ENCODE assay signal across 30 mouse cellular contexts in genomic region chr4:63754467-63755020, GRCm38 (mm10). TPM values are rescaled to one million over a fixed set of nuclear protein-coding genes. Genes with fewer than 3 reads are reported as not detected.
DNase-seq lines count a peak whose midpoint lies in the region; ATAC-seq and TF ChIP-seq lines count a peak whose summit lies in the region.
"Had no signal": no experiment of that assay in that cellular context is flagged by ENCODE, and none has a peak within 500 bp of the region (broad histone marks: within the 10 kb centered on the region; RNA-seq: fewer than 3 reads in every experiment).

No protein-coding gene starts in this region.

- 39% methylated on average over 9 of the region's 9 CpGs for WGBS in kidney, adult 2 months
- WGBS in kidney, embryonic 16.5 days = 57% methylated on average over 9 of the region's 9 CpGs

- H3K9me3 ChIP-seq in CH12.LX (replicated peaks; ENCODE audit: low read length) = no peaks in the 10 kb centered on the region
- no peaks in the 10 kb centered on the region for H3K9me3 ChIP-seq in kidney, embryonic 16.5 days (ENCODE audit: low read length)
- H3K9me3 ChIP-seq: heart, embryonic 12.5 days; limb, embryonic 10.5 days; limb, embryonic 15.5 days; liver, embryonic 13.5 days; midbrain, embryonic 12.5 days; neural tube, embryonic 13.5 days; stomach, embryonic 15.5 days had no signal

- TF ChIP-seq EP300 in CH12.LX (IDR thresholded peaks at IDR 0.05; ENCODE audit: low read length) = no peak

- peak; percentile 36; the same call in 1 of the 2 replicates for TF ChIP-seq POLR2A in CH12.LX (IDR thresholded peaks at IDR 0.05; ENCODE audit: low read depth, low read length)
- no peak for TF ChIP-seq POLR2A in kidney, adult 2 months (IDR thresholded peaks at IDR 0.05; ENCODE audit: low read depth, low read length)

- H3K9ac ChIP-seq in CH12.LX (ENCODE audit: insufficient read depth, low read depth) = no peak overlapping the region; the same call in 1 of the 2 replicates
- no peak overlapping the region for H3K9ac ChIP-seq in kidney, embryonic 16.5 days (replicated peaks; ENCODE audit: low read length)
- H3K9ac ChIP-seq: heart, embryonic 12.5 days; hindbrain, embryonic 14.5 days; limb, embryonic 15.5 days; liver, embryonic 13.5 days; midbrain, embryonic 12.5 days; neural tube, embryonic 13.5 days; stomach, embryonic 15.5 days had no signal

- H3K4me3 ChIP-seq in CH12.LX (replicated peaks in 1 of 3; ENCODE audit: low read depth in 2 of 3, low read length in 2 of 3, poor library complexity in 1 of 3) = no peak overlapping the region
- no peak overlapping the region for H3K4me3 ChIP-seq in kidney, adult 2 months (ENCODE audit: insufficient read depth, low read depth, low read length)
- no peak overlapping the region for H3K4me3 ChIP-seq in kidney, embryonic 16.5 days (ENCODE audit: low read length)
- H3K4me3 ChIP-seq: heart, embryonic 12.5 days; limb, embryonic 10.5 days; limb, embryonic 15.5 days; liver, embryonic 13.5 days; midbrain, embryonic 12.5 days; neural tube, embryonic 13.5 days; stomach, embryonic 15.5 days had no signal

- TF ChIP-seq RAD21 in CH12.LX (IDR thresholded peaks at IDR 0.05; ENCODE audit: low read depth, low read length) = no peak

- no peak overlapping the region for H3K4me2 ChIP-seq in CH12.LX (ENCODE audit: insufficient read depth, low read depth, poor library complexity, severe bottlenecking)
- H3K4me2 ChIP-seq in kidney, embryonic 16.5 days (replicated peaks; ENCODE audit: low read depth, low read length) = no peak overlapping the region
- H3K4me2 ChIP-seq: heart, embryonic 12.5 days; hindbrain, embryonic 14.5 days; limb, embryonic 15.5 days; liver, embryonic 13.5 days; midbrain, embryonic 12.5 days; neural tube, embryonic 13.5 days; stomach, embryonic 15.5 days had no signal

- TF ChIP-seq CTCF in CH12.LX (conservative IDR thresholded peaks at IDR 0.05 in 1 of 2, IDR thresholded peaks at IDR 0.05 in 1 of 2; ENCODE audit: low read depth in 2 of 2, low read length in 2 of 2) = no peak
- TF ChIP-seq CTCF in kidney, adult 2 months (conservative IDR thresholded peaks at IDR 0.05; ENCODE audit: insufficient read depth, insufficient read length, low read depth, low read length) = no peak

- no peaks in the 10 kb centered on the region for H3K27me3 ChIP-seq in CH12.LX (replicated peaks)
- H3K27me3 ChIP-seq in kidney, adult 2 months (replicated peaks; ENCODE audit: control insufficient read depth, insufficient read depth, low read length) = no peaks in the 10 kb centered on the region
- H3K27me3 ChIP-seq in kidney, embryonic 16.5 days (ENCODE audit: insufficient read depth, low read length) = no peaks in the 10 kb centered on the region
- H3K27me3 ChIP-seq: limb, embryonic 15.5 days; liver, embryonic 13.5 days; neural tube, embryonic 13.5 days; stomach, embryonic 15.5 days had no signal

- dilution Hi-C loops in CH12.LX (cut with MboI; ENCODE audit: extremely low pct_ligation_motif_present, extremely low pct_unique_long_range_greater_than_20kb, low sequenced_read_pairs) = no loop called here

- H3K4me1 ChIP-seq in CH12.LX (ENCODE audit: control insufficient read depth in 1 of 2, insufficient read depth in 2 of 2) = peaks cover 53 to 98% of the 10 kb centered on the region in 2 experiments
- H3K4me1 ChIP-seq in kidney, adult 2 months (ENCODE audit: control insufficient read depth, insufficient read depth, low read length) = peaks cover 2% of the 10 kb centered on the region; the same call in 1 of the 2 replicates
- peaks cover 13% of the 10 kb centered on the region for H3K4me1 ChIP-seq in kidney, embryonic 16.5 days (ENCODE audit: insufficient read depth, low read length)
- H3K4me1 ChIP-seq: liver, embryonic 13.5 days; midbrain, embryonic 12.5 days; neural tube, embryonic 13.5 days had no signal

- H3K36me3 ChIP-seq in CH12.LX (replicated peaks in 1 of 2; ENCODE audit: control insufficient read depth in 1 of 2, insufficient read depth in 1 of 2, low read length in 1 of 2) = no peaks in the 10 kb centered on the region
- H3K36me3 ChIP-seq in kidney, adult 2 months (ENCODE audit: control insufficient read depth, insufficient read depth, low read length) = no peaks in the 10 kb centered on the region
- no peaks in the 10 kb centered on the region for H3K36me3 ChIP-seq in kidney, embryonic 16.5 days (ENCODE audit: insufficient read depth, low read length)
- H3K36me3 ChIP-seq: G1E; heart, embryonic 12.5 days; limb, embryonic 10.5 days; limb, embryonic 15.5 days; liver, embryonic 13.5 days; midbrain, embryonic 12.5 days; neural tube, embryonic 13.5 days; stomach, embryonic 15.5 days had no signal

- peak overlapping the region; percentile 85 for H3K27ac ChIP-seq in CH12.LX (ENCODE audit: insufficient read depth, low read depth)
- no peak overlapping the region for H3K27ac ChIP-seq in kidney, adult 2 months (ENCODE audit: insufficient read depth, low read depth, low read length)
- no peak overlapping the region for H3K27ac ChIP-seq in kidney, embryonic 16.5 days (ENCODE audit: low read length)
- H3K27ac ChIP-seq: hindbrain, embryonic 14.5 days; limb, embryonic 10.5 days; limb, embryonic 15.5 days; liver, embryonic 13.5 days; midbrain, embryonic 12.5 days; neural tube, embryonic 13.5 days; stomach, embryonic 15.5 days had no signal

- no peaks in the 10 kb centered on the region for H3K79me2 ChIP-seq in CH12.LX (replicated peaks; ENCODE audit: control insufficient read depth, extremely low read depth, insufficient read depth, poor library complexity, severe bottlenecking)

- DNase-seq in CH12.LX (ENCODE audit: extremely low read depth) = peak; percentile 89
- DNase-seq in kidney, adult 2 months = peak; percentile 86
- peak; percentile 70 to 77 for DNase-seq in kidney, postnatal 36 days
- DNase-seq in retina, postnatal 1 day = no peak
- no peak for DNase-seq in T-cell, adult 2 months (ENCODE audit: low spot score)
- no peak for DNase-seq in right cerebral cortex, adult 2 months (ENCODE audit: low spot score in 2 of 2)
- DNase-seq: adrenal gland, postnatal 10 days; B cell, adult 2 months; cerebellum, adult 11 months; cerebellum, adult 9-10 months; cerebellum, postnatal 36 days; gastrocnemius, postnatal 25 days; heart, postnatal 4 days; layer of hippocampus, postnatal 36 days; liver, embryonic 13.5 days; lung, adult 2 months; lung, postnatal 14 days; right cerebral cortex, postnatal 14 days; thymus, postnatal 14 days had no signal

- peak; percentile 88 for ATAC-seq in kidney, embryonic 16.5 days (ENCODE audit: low FRiP score, low TSS enrichment)
- ATAC-seq: forebrain, embryonic 14.5 days had no signal

- in situ Hi-C loops in CH12.LX (cut with MboI; ENCODE audit: low pct_ligation_motif_present, low pct_unique_long_range_greater_than_20kb, low sequenced_read_pairs) = loop anchor here (5.0 to 25.0 kb wide), 2 partner anchors 88 to 342 kb away; partner anchors contain the start of gene Akna

TF ChIP-seq in CH12.LX, 34 proteins besides CTCF, POLR2A, EP300 and RAD21 (continues in another document):
- TF ChIP-seq KAT2A (IDR thresholded peaks at IDR 0.05; ENCODE audit: insufficient replicate concordance, low read length) (no peak), BHLHE40 (IDR thresholded peaks at IDR 0.05; ENCODE audit: low read depth, low read length) (peak; percentile 30; the same call in 1 of the 2 replicates), MYC (IDR thresholded peaks at IDR 0.05; ENCODE audit: low read depth, low read length) (0 out of 2 replicates have a peak, but pooled peaks have one; percentile 25), TCF12 (IDR thresholded peaks at IDR 0.05; ENCODE audit: low read depth, low read length) (peak; percentile 78), RCOR1 (conservative IDR thresholded peaks at IDR 0.05; ENCODE audit: low read depth, low read length) (no peak), SIN3A (IDR thresholded peaks at IDR 0.05; ENCODE audit: low read length) (no peak), ZNF384 (IDR thresholded peaks at IDR 0.05; ENCODE audit: low read depth, low read length) (no peak), POLR2AphosphoS2 (IDR thresholded peaks at IDR 0.05; ENCODE audit: low read depth, low read length) (no peak), MXI1 (IDR thresholded peaks at IDR 0.05; ENCODE audit: low read depth, low read length) (no peak), ZKSCAN1 (IDR thresholded peaks at IDR 0.05; ENCODE audit: borderline replicate concordance, low read depth, low read length) (no peak), PAX5 (IDR thresholded peaks at IDR 0.05; ENCODE audit: low read length) (no peak), NELFE (IDR thresholded peaks at IDR 0.05; ENCODE audit: low read depth, low read length) (no peak), ZC3H11A (IDR thresholded peaks at IDR 0.05; ENCODE audit: low read depth, low read length) (no peak), USF1 (IDR thresholded peaks at IDR 0.05; ENCODE audit: low read depth, low read length) (no peak), CHD1 (IDR thresholded peaks at IDR 0.05; ENCODE audit: low read depth, low read length) (no peak), IRF4 (IDR thresholded peaks at IDR 0.05; ENCODE audit: low read depth, low read length) (peak; percentile 38; the same call in 1 of the 2 replicates), USF2 (conservative IDR thresholded peaks at IDR 0.05; ENCODE audit: low read depth, low read length) (no peak), MEF2A (IDR thresholded peaks at IDR 0.05; ENCODE audit: borderline replicate concordance, low read depth, low read length) (no peak), MAZ (IDR thresholded peaks at IDR 0.05; ENCODE audit: low read depth, low read length) (no peak), JUND (conservative IDR thresholded peaks at IDR 0.05; ENCODE audit: low read depth, low read length) (no peak), CHD2 (IDR thresholded peaks at IDR 0.05; ENCODE audit: low read length) (no peak), SMC3 (IDR thresholded peaks at IDR 0.05; ENCODE audit: low read depth, low read length) (no peak), NRF1 (IDR thresholded peaks at IDR 0.05; ENCODE audit: low read depth, low read length) (peak; percentile 83), ELF1 (IDR thresholded peaks at IDR 0.05; ENCODE audit: low read depth, low read length) (no peak), UBTF (IDR thresholded peaks at IDR 0.05; ENCODE audit: low read depth, low read length) (no peak), ZMIZ1 (IDR thresholded peaks at IDR 0.05; ENCODE audit: low read depth, low read length) (no peak), MAX (IDR thresholded peaks at IDR 0.05; ENCODE audit: low read length) (peak; percentile 63; the same call in 1 of the 2 replicates), MAFK (IDR thresholded peaks at IDR 0.05; ENCODE audit: insufficient replicate concordance, low read length) (no peak), ETS1 (conservative IDR thresholded peaks at IDR 0.05; ENCODE audit: low read depth, low read length) (no peak)

RNA-seq across cellular contexts. Expression of gene Tnfsf15, which starts 9.6 kb away (rescaled TPM):
- total RNA-seq in CH12.LX (2012; rRNA removed) = 62.5 and 93.9 TPM in 2 replicates
- total RNA-seq in CH12.LX (2014; rRNA removed) = 127 and 139 TPM in 2 replicates
- 47.0 and 63.3 TPM in 2 replicates for polyA plus RNA-seq in CH12.LX (2012; ENCODE audit: insufficient read length, low read depth)
- polyA plus RNA-seq in kidney, adult 2 months (2012; rRNA removed) = 0.55 and 0.96 TPM in 2 replicates
- polyA plus RNA-seq in kidney, embryonic 16.5 days (2015; fragmentation: Nextera tagmentation; extraction: Ambion mirVana) = 1.3 TPM in 2 replicates
- total RNA-seq: gastrocnemius, adult 18-20 months; layer of hippocampus, postnatal 36 days had no signal
- polyA plus RNA-seq: forebrain, embryonic 14.5 days; G1E; hindbrain, embryonic 14.5 days; limb, embryonic 10.5 days; neural tube, embryonic 13.5 days had no signal

Comparison
In these comparisons a context has a peak if more than half of its experiments do, and no peak if none do; other contexts are left out.
1. DNase-seq: peak in CH12.LX (single experiment), kidney, adult 2 months (single experiment) and kidney, postnatal 36 days (2 of 2); none in retina, postnatal 1 day (single experiment), T-cell, adult 2 months (single experiment) and right cerebral cortex, adult 2 months (0 of 2).
2. RNA of gene Tnfsf15, which starts 9.6 kb away (polyA plus RNA-seq): 47.0 to 63.3 TPM in CH12.LX; 1.3 TPM in kidney, embryonic 16.5 days and 0.55 to 0.96 TPM in kidney, adult 2 months; every median in the first group is over 10 times any median in the second.